Mouse (Mus musculus) layer of hippocampus, adult 9-10 months (tissue): ENCODE measurements at regions not wholly inside any gene's neighbourhood (a gene's known extent, or its start where the extent isn't known, plus 50 kb on each side); places are given as distances from the start of the nearest gene placed in this dataset.
"Not testable (repeated sequence)": the region's sequence is repeated elsewhere in the genome, so short reads cannot be mapped to it uniquely, and the experiment has no call there.

Experiments used
- DNase-seq: peaks from one replicate; pipeline ENCODE4 v3.0.0; 2022; ENCODE audit warnings: low spot score

- DNase-seq, result no peak
Measured at GRCm38 (mm10) chr17:27318969-27319695, 114.9 kb upstream of the Lemd2 start.

GRCm38 (mm10) chr17:27317576-27318277, 113.5 kb upstream of the Lemd2 start:
- no peak for DNase-seq

- no peak for DNase-seq
Measured at GRCm38 (mm10) chr17:27316711-27317575, 112.7 kb upstream of the Lemd2 start.

GRCm38 (mm10) chr17:27315947-27316628, 111.8 kb upstream of the Lemd2 start:
- no peak for DNase-seq

GRCm38 (mm10) chr17:27315428-27315827, 111.2 kb upstream of the Lemd2 start:
- DNase-seq, result no peak

GRCm38 (mm10) chr17:27314821-27315392, 110.6 kb upstream of the Lemd2 start:
- no peak for DNase-seq

GRCm38 (mm10) chr17:27308933-27309332, 104.7 kb upstream of the Lemd2 start:
- no peak for DNase-seq

GRCm38 (mm10) chr17:27304842-27305241, 100.6 kb upstream of the Lemd2 start:
- no peak for DNase-seq

- DNase-seq, result no peak
Measured at GRCm38 (mm10) chr17:27303633-27304479, 99.6 kb upstream of the Lemd2 start.

- no peak for DNase-seq
Measured at GRCm38 (mm10) chr17:27303061-27303460, 98.8 kb upstream of the Lemd2 start.

- no peak for DNase-seq
Measured at GRCm38 (mm10) chr17:27301376-27301775, 97.1 kb upstream of the Lemd2 start.

- DNase-seq, result no peak
Measured at GRCm38 (mm10) chr17:27299297-27299696, 95.0 kb upstream of the Lemd2 start.

GRCm38 (mm10) chr17:27298351-27298750, 94.1 kb upstream of the Lemd2 start:
- no peak for DNase-seq

GRCm38 (mm10) chr17:27296156-27296555, 91.9 kb upstream of the Lemd2 start:
- no peak for DNase-seq

- DNase-seq, result no peak
Measured at GRCm38 (mm10) chr17:27294208-27294604, 89.9 kb upstream of the Lemd2 start.

GRCm38 (mm10) chr17:27293586-27294207, 89.4 kb upstream of the Lemd2 start:
- no peak for DNase-seq

GRCm38 (mm10) chr17:27291673-27292072, 87.4 kb upstream of the Lemd2 start:
- DNase-seq, result no peak

- no peak for DNase-seq
Measured at GRCm38 (mm10) chr17:27291176-27291575, 86.9 kb upstream of the Lemd2 start.

GRCm38 (mm10) chr17:27290311-27290710, 86.0 kb upstream of the Lemd2 start:
- no peak for DNase-seq

GRCm38 (mm10) chr17:27289804-27290203, 85.5 kb upstream of the Lemd2 start:
- DNase-seq, result not testable (repeated sequence)
